Mouse (Mus musculus) heart, adult 2 months (tissue): ENCODE results near the gene Pop4.

Experiments used
- CTCF ChIP-seq: fragments of 200-600 bp; IDR thresholded peaks from 2 replicates; pipeline ENCODE4 v1.8.1; 2022; ENCODE audit warnings: antibody characterized with exemption, mild to moderate bottlenecking, moderate library complexity
- EP300 ChIP-seq: fragments of 200-500 bp; IDR thresholded peaks from 2 replicates; pipeline ENCODE4 v1.6.1; 2011; ENCODE audit warnings: low read depth, low read length, control low read depth; ENCODE audit not compliant: insufficient read depth
- POLR2A ChIP-seq: fragments of 200-500 bp; IDR thresholded peaks from 2 replicates; pipeline ENCODE4 v1.6.1; 2011; ENCODE audit warnings: mild to moderate bottlenecking, low read depth, low read length, control low read depth; ENCODE audit not compliant: insufficient read depth

DNA sequence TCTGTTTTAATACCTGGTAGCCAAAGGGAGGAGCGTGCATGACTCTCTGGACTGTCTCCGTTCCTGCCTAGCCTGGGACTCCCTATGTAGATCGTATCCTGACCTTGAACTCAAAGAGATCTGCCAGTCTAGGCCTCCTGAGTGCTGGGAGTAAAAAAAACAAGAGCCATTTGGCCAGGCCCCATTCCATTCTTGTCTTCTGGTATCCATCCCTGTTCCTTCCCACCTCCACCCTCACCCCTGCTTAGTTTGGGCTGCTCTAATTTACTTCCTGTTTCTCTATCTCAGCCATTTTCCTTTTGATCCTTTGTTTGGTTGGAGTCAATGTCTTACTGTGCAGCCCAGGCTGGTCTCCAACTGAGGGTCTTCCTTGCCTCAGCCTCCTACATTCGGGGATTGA lies 28.8 kb downstream of the Pop4 start:
- TF ChIP-seq CTCF (no peak), EP300 (no peak), POLR2A (no peak)
